Mouse (Mus musculus) kidney, embryonic 15.5 days (tissue): ENCODE results near the gene Plcb4. TPM values are rescaled to one million over a fixed set of nuclear protein-coding genes. Genes with fewer than 3 reads are reported as not detected.

Experiments
- ATAC-seq: fragments of 200-750 bp; cut with Nextera tagmentation; replicated peaks from 2 replicates; pipeline ENCODE4 v1.8.0; 2017; ENCODE audit warnings: moderate TSS enrichment; ENCODE audit not compliant: low FRiP score
- H3K27ac ChIP-seq: fragments of 300-500 bp; sonication (generic); 2 replicates; pipeline ENCODE4 v1.5.1; 2015; ENCODE audit warnings: mild to moderate bottlenecking, inconsistent platforms
- H3K27me3 ChIP-seq: fragments of 300-500 bp; sonication (generic); 2 replicates; pipeline ENCODE4 v1.6.1; 2015; ENCODE audit warnings: inconsistent platforms
- H3K36me3 ChIP-seq: fragments of 300-500 bp; sonication (generic); 2 replicates; pipeline ENCODE4 v1.6.1; 2015; ENCODE audit warnings: inconsistent platforms
- H3K4me1 ChIP-seq: fragments of 300-500 bp; sonication (generic); 2 replicates; pipeline ENCODE4 v1.6.1; 2015; ENCODE audit warnings: inconsistent platforms
- H3K4me2 ChIP-seq: fragments of 300-500 bp; sonication (generic); 2 replicates; pipeline ENCODE4 v1.6.1; 2015; ENCODE audit warnings: moderate library complexity, mild to moderate bottlenecking, inconsistent platforms
- H3K4me3 ChIP-seq: fragments of 300-500 bp; sonication (generic); replicated peaks from 2 replicates; pipeline ENCODE4 v1.5.1; 2015; ENCODE audit warnings: mild to moderate bottlenecking, inconsistent platforms
- H3K9ac ChIP-seq: fragments of 300-500 bp; sonication (generic); 2 replicates; pipeline ENCODE4 v1.6.1; 2015; ENCODE audit warnings: mild to moderate bottlenecking, inconsistent platforms
- H3K9me3 ChIP-seq: fragments of 300-500 bp; sonication (generic); replicated peaks from 2 replicates; pipeline ENCODE4 v1.6.1; 2016; ENCODE audit warnings: inconsistent platforms
- WGBS: fragments of 180-500 bp; shearing (Covaris S2); methylation state at CpG from one replicate; pipeline ENCODE4 v1.1.7; 2015; ENCODE audit warnings: mixed read lengths; 5-methylcytosine and 5-hydroxymethylcytosine counted together
- polyA plus RNA-seq: library from polyadenylated mRNA; unstranded; fragments of >200 nt; fragmentation: Nextera tagmentation; extraction: Ambion mirVana; gene quantifications from 2 replicates; pipeline ENCODE4 v1.2.1, GENCODE M21; 2015

Gene Plcb4
- polyA plus RNA-seq, 1 experiment from 2014 or later, result 20.9 TPM

DNA sequence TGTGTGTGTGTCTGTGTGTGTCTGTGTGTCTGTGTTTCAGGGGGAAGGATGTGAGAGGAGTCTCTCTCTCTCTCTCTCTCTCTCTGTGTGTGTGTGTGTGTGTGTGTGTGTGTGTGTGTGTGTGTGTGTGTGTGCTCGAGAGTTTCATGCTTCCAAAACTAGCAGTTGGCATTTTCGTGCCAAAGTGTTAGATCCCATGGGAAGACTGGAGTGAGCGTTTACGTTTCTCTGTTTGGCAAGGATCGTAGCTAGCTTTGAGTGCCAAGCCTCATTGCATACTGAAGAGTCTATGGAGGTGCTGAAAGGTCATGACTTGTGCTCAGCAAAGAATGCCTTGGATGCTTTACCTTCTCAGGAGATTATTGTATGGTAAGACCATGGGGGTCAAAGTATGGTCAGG lies 259.3 kb downstream of the Plcb4 start:
- Histone ChIP-seq H3K36me3 (no peaks in the 10 kb centered on the region), H3K9ac (no peak overlapping the region), H3K4me3 (no peak overlapping the region), H3K27ac (no peak overlapping the region), H3K27me3 (no peaks in the 10 kb centered on the region), H3K4me2 (no peak overlapping the region), H3K4me1 (peaks cover 8% of the 10 kb centered on the region), H3K9me3 (no peaks in the 10 kb centered on the region)
- ATAC-seq, result no peak
- 81% methylated on average over 5 of the region's 5 CpGs for WGBS

DNA sequence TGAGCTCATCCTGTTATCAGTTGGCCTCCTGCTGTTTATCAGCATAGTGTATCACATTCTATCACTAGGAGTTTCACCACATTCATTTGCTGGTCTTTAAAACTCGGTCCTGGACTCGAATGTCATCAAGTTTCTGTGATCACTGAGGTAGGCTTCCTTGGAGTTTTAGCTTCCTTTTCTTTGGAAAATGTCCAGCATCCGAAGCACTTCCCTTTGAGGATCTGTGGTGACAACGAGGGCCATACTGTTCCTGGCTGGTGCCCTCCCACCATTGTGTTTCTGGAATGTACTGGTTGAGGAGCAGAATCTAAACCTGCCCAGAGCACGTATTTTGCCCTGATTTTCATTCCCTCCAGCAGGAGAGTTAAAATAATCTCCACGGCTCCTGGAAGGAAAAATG lies 260.8 kb downstream of the Plcb4 start:
- no peak overlapping the region for H3K9ac ChIP-seq
- no peak overlapping the region for H3K27ac ChIP-seq

DNA sequence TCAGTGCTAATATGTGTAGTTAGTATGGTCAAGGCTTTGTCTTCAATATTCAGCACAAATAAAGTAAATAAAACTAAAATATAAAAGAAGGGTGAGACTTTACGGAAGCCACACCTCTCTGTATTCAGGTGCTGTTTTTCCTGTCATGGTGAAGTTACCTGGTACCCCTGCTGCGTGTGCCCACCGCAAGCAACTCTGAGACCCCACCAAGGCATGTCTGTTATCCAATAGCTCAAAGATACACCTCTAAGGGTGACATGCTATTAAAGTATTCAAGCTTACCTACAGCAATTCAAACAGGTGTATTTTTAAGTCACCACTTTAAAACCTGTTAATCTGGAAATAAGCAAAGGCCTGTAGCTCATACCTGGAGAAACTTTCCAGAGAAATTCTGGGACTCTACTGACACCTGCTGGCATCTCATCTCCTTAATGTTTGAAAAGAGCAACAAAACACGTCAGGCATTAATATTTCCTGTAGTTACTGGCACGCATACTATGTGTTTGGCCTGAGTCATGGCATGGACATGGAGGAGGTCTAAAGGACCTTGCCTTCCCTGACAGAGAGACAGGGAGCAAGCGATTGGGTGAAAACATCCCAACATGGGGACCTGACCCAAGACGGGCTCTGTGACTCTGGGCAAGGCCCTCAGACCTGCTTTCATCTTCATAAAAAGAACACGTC lies 268.0 kb downstream of the Plcb4 start:
- no peak for ATAC-seq
- H3K9me3 ChIP-seq, result no peaks in the 10 kb centered on the region
- no peaks in the 10 kb centered on the region for H3K27me3 ChIP-seq
- H3K4me1 ChIP-seq, result no peaks in the 10 kb centered on the region
- no peaks in the 10 kb centered on the region for H3K36me3 ChIP-seq
- no peak overlapping the region for H3K27ac ChIP-seq
- H3K4me3 ChIP-seq, result no peak overlapping the region
- WGBS, result 72% methylated on average over 8 of the region's 8 CpGs
- no peak overlapping the region for H3K9ac ChIP-seq
- no peak overlapping the region for H3K4me2 ChIP-seq

More for the DNA sequence above, 260.8 kb downstream of the Plcb4 start:
- Histone ChIP-seq H3K9me3 (no peaks in the 10 kb centered on the region), H3K36me3 (no peaks in the 10 kb centered on the region), H3K27me3 (no peaks in the 10 kb centered on the region), H3K4me3 (no peak overlapping the region), H3K4me2 (no peak overlapping the region), H3K4me1 (peaks cover 8% of the 10 kb centered on the region)
- ATAC-seq, result no peak
- 62% methylated on average over 6 of the region's 6 CpGs for WGBS

DNA sequence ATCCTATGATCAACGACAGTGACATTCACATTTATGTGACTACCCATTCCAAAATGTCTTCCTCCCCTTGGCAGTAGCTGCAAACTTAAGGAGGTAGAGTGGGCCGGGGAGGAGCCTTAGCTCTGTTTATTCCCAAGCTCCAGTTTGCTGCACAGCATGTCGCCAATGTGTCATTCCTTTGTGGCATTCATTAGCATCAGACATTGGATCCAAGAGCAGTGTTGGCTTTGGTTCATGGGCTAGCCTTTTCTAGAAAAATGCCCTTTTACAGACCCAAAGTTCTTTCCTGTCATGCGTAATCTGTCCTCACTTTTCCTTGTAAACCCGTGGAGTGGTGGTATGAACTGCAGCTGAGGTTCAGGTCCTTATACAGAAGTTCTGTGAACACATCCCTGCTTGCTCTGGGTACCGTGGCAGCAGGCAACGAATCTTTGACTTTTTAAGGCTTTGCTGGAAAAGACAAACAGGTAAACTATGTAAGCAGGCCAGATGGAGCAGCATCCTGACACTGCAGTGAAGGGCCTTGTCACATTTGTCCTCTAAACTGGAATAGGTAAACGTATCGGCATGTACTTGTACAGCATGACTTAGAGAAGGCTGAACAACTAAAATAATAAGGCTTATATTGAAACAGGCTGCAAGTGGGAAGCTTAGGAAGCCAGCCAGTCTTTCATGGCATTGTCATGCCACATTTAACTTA lies 270.4 kb downstream of the Plcb4 start:
- no peak overlapping the region for H3K9ac ChIP-seq
- H3K27me3 ChIP-seq, result no peaks in the 10 kb centered on the region
- no peak overlapping the region for H3K4me2 ChIP-seq
- ATAC-seq, result no peak
- H3K36me3 ChIP-seq, result 0 out of 2 replicates have a peak, but pooled peaks cover 11% of the 10 kb centered on the region
- H3K27ac ChIP-seq, result no peak overlapping the region
- H3K4me3 ChIP-seq, result no peak overlapping the region
- WGBS, result 76% methylated on average over 9 of the region's 9 CpGs
- no peaks in the 10 kb centered on the region for H3K4me1 ChIP-seq
- H3K9me3 ChIP-seq, result no peaks in the 10 kb centered on the region

DNA sequence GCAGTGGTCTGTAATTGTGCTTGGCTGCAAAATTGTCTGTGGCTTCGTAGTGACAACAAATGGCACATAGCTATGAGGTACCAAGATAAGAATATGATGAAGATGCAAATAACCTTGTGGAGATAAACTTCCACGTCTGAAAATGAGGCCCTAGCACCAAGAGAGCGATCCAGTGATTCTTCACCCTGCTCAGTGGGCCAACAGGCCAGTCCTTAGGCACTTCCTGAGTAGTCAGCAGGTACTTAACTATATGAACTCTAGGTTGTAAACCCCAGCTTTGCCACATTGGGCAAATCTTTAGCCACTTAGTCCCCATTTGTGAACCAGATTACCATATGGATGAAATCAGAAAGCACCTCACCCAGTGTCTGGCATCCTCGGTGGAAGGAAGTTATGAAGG lies 271.9 kb downstream of the Plcb4 start:
- ATAC-seq, result no peak
- Histone ChIP-seq H3K4me2 (no peak overlapping the region), H3K36me3 (0 out of 2 replicates have a peak, but pooled peaks cover 11% of the 10 kb centered on the region), H3K4me1 (no peaks in the 10 kb centered on the region), H3K27me3 (no peaks in the 10 kb centered on the region), H3K9me3 (no peaks in the 10 kb centered on the region), H3K27ac (no peak overlapping the region), H3K4me3 (no peak overlapping the region), H3K9ac (no peak overlapping the region)
- WGBS, result 76% methylated on average over 4 of the region's 4 CpGs

DNA sequence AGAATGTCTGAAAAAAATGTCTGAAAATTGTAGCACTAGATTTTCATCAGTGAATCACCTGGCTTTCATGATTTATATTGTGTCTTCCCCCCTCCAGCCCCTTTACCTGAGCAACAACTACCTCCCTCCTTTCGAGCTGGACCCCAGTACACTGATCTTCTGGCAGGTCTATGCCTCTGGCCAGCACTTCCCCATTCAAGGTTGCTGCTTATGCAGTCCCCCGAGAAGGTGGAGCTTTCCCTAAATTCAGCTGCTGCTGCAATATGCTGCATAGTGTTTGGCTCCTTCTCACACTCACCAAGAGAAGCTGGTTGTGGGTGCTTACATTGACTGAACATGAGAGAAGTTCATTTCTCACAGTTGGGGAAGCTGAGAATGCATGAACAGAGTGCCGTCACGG lies 273.8 kb downstream of the Plcb4 start:
- Histone ChIP-seq H3K4me1 (no peaks in the 10 kb centered on the region), H3K9ac (no peak overlapping the region), H3K36me3 (0 out of 2 replicates have a peak, but pooled peaks cover 11% of the 10 kb centered on the region), H3K9me3 (no peaks in the 10 kb centered on the region), H3K4me3 (no peak overlapping the region), H3K27me3 (no peaks in the 10 kb centered on the region), H3K4me2 (no peak overlapping the region), H3K27ac (no peak overlapping the region)
- 80% methylated on average over 4 of the region's 4 CpGs for WGBS
- no peak for ATAC-seq

DNA sequence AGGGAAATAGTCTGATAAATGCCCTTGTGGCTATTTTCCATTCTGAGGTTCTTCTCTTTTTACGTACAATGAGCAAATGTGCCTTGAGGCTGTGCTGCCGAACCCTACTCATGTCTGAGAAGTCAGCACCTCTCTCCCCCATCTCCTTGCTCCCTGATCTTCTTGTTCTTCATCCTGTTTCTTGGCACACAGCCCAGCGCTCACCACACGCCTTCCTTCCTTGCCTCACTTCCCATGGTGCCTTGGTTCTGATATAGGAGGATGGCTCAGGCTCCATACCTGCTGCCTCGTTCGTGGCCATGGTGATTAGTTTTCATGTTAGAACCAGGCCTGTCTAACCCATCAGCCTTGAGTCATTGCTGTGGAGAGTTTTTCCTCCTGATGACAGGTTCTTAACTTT lies 277.6 kb downstream of the Plcb4 start:
- Histone ChIP-seq H3K27me3 (no peaks in the 10 kb centered on the region), H3K4me1 (0 out of 2 replicates have a peak, but pooled peaks cover 5% of the 10 kb centered on the region), H3K4me2 (no peak overlapping the region), H3K36me3 (0 out of 2 replicates have a peak, but pooled peaks cover 11% of the 10 kb centered on the region), H3K4me3 (no peak overlapping the region), H3K9ac (no peak overlapping the region), H3K9me3 (no peaks in the 10 kb centered on the region), H3K27ac (no peak overlapping the region)
- no peak for ATAC-seq
- 81% methylated on average over 6 of the region's 6 CpGs for WGBS

DNA sequence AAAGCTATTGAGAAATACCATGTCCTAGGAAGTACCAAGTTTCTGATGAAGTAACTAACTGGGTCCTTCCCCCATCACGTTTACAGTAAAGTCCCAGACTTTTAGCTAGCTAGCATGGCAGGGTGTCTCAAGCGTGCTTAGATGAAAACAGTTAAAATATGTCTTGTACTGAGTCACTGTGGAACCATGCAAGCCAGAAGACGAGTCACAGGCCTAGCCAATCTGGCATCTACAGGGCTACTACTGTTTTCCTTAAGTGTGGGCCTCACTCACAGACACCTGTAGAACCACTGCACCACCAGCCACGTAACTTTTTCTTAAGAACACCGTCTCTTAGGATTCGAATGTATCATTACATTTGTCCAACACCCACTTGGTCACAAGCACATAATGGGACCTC lies 278.8 kb downstream of the Plcb4 start:
- no peak overlapping the region for H3K4me3 ChIP-seq
- no peak for ATAC-seq
- 0 out of 2 replicates have a peak, but pooled peaks cover 10% of the 10 kb centered on the region for H3K36me3 ChIP-seq
- H3K9me3 ChIP-seq, result no peaks in the 10 kb centered on the region
- H3K27me3 ChIP-seq, result no peaks in the 10 kb centered on the region
- 0 out of 2 replicates have a peak, but pooled peaks cover 5% of the 10 kb centered on the region for H3K4me1 ChIP-seq
- no peak overlapping the region for H3K9ac ChIP-seq
- WGBS, result 93% methylated on average over 6 of the region's 6 CpGs
- H3K27ac ChIP-seq, result no peak overlapping the region
- H3K4me2 ChIP-seq, result no peak overlapping the region

DNA sequence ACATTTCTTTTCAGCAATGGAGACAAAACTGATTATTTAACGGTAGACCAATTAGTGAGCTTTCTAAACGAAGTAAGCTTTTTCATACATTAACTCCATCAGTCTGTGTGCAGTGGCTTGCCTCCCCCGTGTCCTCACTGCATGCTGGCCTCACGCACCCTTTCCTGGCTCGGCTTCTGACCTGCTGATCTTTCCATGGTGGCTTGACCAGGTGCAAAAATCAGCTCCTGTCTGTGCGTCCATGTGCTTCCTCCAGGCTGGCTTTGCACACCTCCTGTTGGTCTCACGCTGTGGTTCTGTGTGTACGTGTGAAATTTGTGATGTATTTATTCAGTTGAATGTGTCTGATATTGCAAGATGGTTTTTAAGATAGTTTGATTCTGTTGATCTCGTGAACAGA lies 281.1 kb downstream of the Plcb4 start:
- Histone ChIP-seq H3K9ac (no peak overlapping the region), H3K4me2 (no peak overlapping the region), H3K4me1 (0 out of 2 replicates have a peak, but pooled peaks cover 5% of the 10 kb centered on the region), H3K36me3 (no peaks in the 10 kb centered on the region), H3K27ac (no peak overlapping the region), H3K4me3 (no peak overlapping the region), H3K9me3 (no peaks in the 10 kb centered on the region), H3K27me3 (no peaks in the 10 kb centered on the region)
- 61% methylated on average over 9 of the region's 9 CpGs for WGBS
- ATAC-seq, result no peak

DNA sequence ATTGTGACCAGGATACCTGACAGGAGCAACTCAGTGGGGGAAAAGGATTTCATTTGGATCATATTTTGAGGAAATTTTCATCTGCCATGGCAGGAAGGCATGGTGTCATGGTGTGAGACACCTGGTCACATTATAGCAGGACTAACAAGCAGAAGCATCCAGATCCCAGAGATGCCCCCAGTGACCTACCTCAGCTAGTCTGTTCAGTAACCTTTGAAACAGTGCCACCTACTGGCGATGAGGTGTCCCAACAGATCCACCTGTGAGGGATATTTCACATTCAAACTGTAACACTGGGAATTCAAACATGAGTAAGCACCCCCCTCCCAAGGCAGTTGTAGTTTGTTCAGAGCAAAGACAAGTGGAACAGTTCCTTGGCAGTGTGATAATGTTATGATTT lies 289.0 kb downstream of the Plcb4 start:
- WGBS, result 79% methylated on average over 1 of the region's 1 CpGs
- H3K27me3 ChIP-seq, result no peaks in the 10 kb centered on the region
- no peak for ATAC-seq

DNA sequence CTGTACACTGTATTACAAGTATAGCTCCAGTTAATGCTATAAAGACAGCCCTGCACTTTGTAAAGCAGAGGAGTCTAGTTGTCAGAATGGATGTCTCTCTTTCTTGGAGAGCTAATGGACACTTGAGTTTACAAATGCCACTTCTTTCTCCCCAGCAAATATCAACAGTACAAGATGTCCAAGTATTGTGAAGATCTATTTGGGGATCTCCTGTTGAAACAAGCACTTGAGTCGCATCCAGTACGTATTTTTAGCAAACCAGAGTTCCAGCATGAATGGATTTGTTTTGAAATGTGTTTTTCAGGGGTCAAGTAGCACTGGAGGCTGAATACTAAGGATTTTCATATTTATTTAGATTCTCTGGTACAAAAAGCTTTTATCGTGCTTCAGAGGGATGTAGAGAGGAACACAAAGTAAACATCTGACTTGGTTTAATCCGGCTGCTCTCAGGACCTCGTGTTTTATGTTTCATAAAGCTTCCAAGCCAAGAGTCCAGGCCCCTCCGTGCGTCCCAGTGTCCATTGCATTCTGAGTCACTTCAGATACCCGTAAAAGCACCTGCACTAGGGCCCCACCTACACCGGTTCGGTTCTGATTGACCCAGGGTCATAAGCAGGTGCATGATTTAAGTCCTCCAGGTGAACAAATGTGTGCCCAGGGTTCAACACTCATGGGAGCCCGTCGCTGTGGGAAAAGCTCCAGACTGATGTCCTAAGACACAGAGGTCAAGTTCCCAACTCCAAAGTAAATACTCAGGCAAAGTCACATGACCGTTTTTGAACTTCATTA lies 296.1 kb downstream of the Plcb4 start:
- Histone ChIP-seq H3K27ac (no peak overlapping the region), H3K9ac (no peak overlapping the region), H3K9me3 (no peaks in the 10 kb centered on the region), H3K4me3 (no peak overlapping the region), H3K36me3 (0 out of 2 replicates have a peak, but pooled peaks cover 2% of the 10 kb centered on the region), H3K27me3 (no peaks in the 10 kb centered on the region), H3K4me1 (0 out of 2 replicates have a peak, but pooled peaks cover 2% of the 10 kb centered on the region), H3K4me2 (no peak overlapping the region)
- ATAC-seq, result no peak
- 83% methylated on average over 13 of the region's 13 CpGs for WGBS

More for the DNA sequence above, 289.0 kb downstream of the Plcb4 start:
- H3K4me3 ChIP-seq, result no peak overlapping the region
- H3K4me1 ChIP-seq, result no peaks in the 10 kb centered on the region
- no peak overlapping the region for H3K4me2 ChIP-seq
- H3K9ac ChIP-seq, result no peak overlapping the region
- H3K9me3 ChIP-seq, result 0 out of 2 replicates have a peak, but pooled peaks cover 6% of the 10 kb centered on the region
- peaks cover 6% of the 10 kb centered on the region; the same call in 1 of the 2 replicates for H3K36me3 ChIP-seq
- H3K27ac ChIP-seq, result no peak overlapping the region

DNA sequence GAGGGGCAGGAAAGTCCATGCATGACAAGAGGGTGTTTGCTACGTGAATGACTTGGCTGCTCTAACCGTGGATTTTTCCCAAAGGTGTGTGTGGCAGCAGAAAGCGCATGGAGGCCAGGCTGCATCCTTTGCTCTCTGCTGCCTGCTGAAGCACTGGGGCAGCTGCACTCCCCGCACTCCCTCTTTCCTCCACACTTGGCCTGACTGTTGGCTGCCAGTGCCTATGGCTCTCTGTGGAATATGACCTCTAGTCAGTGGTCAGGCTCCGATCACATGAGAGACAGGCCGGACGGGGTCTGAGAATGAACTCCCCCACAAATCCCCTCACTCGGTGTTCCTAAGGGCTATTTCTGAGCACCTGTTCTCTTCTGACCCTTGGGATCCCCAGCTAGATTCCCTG lies 297.0 kb downstream of the Plcb4 start:
- no peak for ATAC-seq
- H3K27me3 ChIP-seq, result no peaks in the 10 kb centered on the region
- WGBS, result 69% methylated on average over 8 of the region's 8 CpGs
- no peak overlapping the region for H3K4me2 ChIP-seq
- no peaks in the 10 kb centered on the region for H3K9me3 ChIP-seq
- 0 out of 2 replicates have a peak, but pooled peaks cover 2% of the 10 kb centered on the region for H3K36me3 ChIP-seq
- H3K9ac ChIP-seq, result no peak overlapping the region
- no peak overlapping the region for H3K27ac ChIP-seq
- H3K4me3 ChIP-seq, result no peak overlapping the region
- H3K4me1 ChIP-seq, result 0 out of 2 replicates have a peak, but pooled peaks cover 2% of the 10 kb centered on the region
